Mouse (Mus musculus) monocyte, adult 5-6 weeks (primary cell): ENCODE results near the gene Rnase4. TPM values are rescaled to one million over a fixed set of nuclear protein-coding genes. Genes with fewer than 3 reads are reported as not detected.

Experiments
- ATAC-seq: fragments of 153-309, 156-312 bp; replicated peaks from 2 replicates; pipeline ENCODE4 v1.8.0; 2017; ENCODE audit warnings: mild to moderate bottlenecking; ENCODE audit not compliant: low TSS enrichment, insufficient number of reproducible peaks, severe bottlenecking, poor library complexity, low FRiP score
- total RNA-seq: library from RNA; stranded (forward); fragments of 200-1000, 200-491, 200-594 nt; gene quantifications from 3 replicates; pipeline ENCODE4 v1.2.3, GENCODE M21; 2017

Gene Rnase4
- total RNA-seq, result 10.2 to 19.2 TPM (median 14.1 TPM) in 3 replicates

GRCm38 (mm10) chr14:51090921-51091900, at the start of gene Rnase4, which contains the start of gene Ang:
TSS of gene Rnase4 (plus strand) at chr14:51091077.
TSS of gene Ang (plus strand) at chr14:51091150.
- ATAC-seq, result no peak

- no peak for ATAC-seq
Measured at GRCm38 (mm10) chr14:51041769-51042168, 49.1 kb upstream of the Rnase4 start, which contains the start of gene Rnase9. TSS of gene Rnase9 (minus strand) at chr14:51041869.

DNA sequence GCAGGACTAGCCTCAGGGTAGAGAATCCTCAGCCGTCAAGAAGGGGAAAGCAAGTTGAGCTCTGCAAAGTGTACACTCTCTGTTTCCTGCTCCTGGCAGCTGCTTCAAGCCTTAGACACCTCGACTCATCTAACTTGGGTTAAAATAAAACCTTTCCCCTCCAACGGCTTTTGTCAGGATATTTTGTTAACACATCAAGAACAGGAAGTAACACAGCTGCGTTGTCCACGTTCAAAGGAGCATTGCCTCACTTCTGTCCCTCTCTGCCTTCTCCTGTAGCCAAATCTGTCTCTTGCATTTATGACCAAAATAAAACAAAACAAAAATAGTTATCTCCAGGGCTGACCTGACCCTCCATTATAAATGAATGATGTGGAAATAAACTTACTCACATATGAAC, 43.0 kb upstream of the Rnase4 start:
- ATAC-seq, result no peak

DNA sequence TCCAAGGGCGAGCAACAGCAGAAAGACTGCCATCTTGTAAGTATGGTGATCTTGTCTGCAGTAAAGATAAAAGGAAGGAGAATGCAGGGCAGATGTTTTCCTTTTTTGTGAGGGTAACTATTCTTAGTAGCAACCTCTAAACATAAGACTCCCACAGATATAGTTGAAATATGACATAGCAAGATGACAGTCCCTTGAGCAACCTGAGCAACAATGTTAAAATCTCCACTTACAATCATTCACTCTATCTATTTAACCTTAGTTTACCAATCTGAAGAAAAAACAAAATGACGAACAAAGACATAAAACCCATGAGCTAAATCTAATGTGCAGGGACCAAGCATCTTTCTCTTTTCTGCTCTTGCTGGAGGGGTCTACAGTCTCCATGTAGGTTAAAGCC, 40.8 kb upstream of the Rnase4 start, which contains the start of gene Rnase11:
Rnase11 (minus strand) TSS at position 101 of the 400 bp plus-strand sequence.
- ATAC-seq, result no peak

DNA sequence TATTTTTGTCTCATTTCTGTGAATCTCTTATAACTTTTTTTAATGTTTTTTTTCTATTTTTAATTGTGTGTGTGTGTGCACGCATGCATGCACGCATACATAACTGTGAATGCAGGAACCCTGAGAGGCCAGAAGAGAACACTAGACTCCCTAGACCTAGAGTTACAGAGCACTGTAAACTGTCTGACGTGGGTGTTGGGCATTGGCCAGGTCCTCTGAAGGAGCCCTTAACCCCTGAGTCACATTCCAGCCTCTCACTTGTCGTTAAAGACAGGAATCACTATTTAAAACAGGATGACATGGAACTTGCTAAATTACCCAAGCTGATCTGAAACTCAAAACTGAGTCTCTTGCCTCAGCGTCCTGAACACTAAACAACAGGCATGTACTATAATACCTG, 38.9 kb upstream of the Rnase4 start:
- ATAC-seq, result no peak

- ATAC-seq, result no peak
Measured at GRCm38 (mm10) chr14:51053176-51053575, 37.7 kb upstream of the Rnase4 start.

DNA sequence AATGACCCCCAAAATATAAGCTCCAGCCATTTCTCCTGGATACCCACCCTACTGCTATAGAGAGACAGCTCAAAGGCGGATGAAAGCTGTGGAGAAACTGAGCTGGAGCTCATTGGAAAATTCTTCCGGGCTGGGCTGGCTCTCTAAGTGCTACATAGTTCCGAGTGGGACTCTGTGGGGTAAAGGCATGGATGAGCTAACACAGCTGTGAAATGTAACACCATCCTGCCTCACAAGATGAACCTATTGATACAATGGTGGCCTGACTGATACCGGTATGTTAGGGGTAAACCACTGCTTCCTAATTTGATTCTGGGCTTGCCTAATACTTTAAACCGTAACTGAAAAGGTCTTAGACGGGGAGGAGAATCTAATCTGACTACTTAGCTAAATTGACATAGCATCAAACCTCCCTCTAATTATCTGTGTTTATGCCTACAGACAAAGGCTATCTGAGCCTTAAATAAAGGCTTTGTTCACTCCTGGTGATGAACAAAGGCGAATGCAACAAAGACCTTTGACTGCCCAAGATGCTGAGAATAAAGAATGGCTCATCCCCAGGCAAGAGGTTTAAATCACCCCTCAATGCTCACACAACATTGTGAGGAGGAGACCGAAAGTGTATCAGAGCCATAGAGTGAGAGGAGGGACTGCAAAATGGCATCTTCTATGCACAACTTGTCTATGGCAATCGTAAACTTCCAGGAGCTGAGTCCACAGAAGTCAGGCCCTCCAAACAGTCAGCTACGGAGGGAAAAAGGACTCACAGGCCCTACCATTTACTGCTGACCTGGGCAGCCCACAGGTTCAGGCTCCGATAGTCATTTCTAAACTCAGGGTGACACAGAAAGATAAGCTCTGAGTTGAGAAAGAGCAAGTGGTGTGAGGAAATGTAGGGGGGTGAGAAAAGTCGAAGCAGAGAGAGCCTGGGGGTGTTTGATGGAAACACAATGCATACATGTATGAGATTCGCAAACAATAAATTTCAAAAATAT, 36.3 kb upstream of the Rnase4 start:
- no peak for ATAC-seq

GRCm38 (mm10) chr14:51057401-51057831, 33.5 kb upstream of the Rnase4 start, which contains the start of gene Rnase12:
TSS of gene Rnase12 (minus strand) at chr14:51057661.
- 0 out of 2 replicates have a peak, but pooled peaks have one; percentile 19 for ATAC-seq

- no peak for ATAC-seq
Measured at GRCm38 (mm10) chr14:51060761-51061160, 30.1 kb upstream of the Rnase4 start.

GRCm38 (mm10) chr14:51068956-51069355, 21.9 kb upstream of the Rnase4 start:
- no peak for ATAC-seq

DNA sequence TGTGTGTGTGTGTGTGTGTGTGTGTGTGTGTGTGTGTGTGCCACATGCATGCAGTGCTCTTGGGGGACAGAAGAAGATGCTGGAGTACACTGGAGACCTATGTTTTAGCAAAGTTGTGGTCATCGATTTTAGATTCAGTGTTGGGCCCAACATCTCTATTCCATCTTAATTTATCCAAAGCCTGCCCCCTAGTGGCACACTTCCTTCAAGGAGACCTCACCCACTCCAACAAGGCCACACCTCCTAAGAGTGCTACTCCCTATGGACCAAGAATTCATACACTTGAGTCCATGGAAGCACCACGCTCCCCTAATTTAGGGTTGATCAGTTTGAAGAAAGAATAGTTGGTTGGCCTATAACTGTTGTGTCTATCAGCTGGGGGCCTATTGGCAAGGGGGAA, 21.3 kb upstream of the Rnase4 start:
- no peak for ATAC-seq

- ATAC-seq, result no peak
Measured at GRCm38 (mm10) chr14:51074335-51074734, 16.5 kb upstream of the Rnase4 start, which contains the start of gene Olfr750. TSS of gene Olfr750 (minus strand) at chr14:51074435.

- ATAC-seq, result no peak
Measured at GRCm38 (mm10) chr14:51079180-51079579, 11.7 kb upstream of the Rnase4 start.

DNA sequence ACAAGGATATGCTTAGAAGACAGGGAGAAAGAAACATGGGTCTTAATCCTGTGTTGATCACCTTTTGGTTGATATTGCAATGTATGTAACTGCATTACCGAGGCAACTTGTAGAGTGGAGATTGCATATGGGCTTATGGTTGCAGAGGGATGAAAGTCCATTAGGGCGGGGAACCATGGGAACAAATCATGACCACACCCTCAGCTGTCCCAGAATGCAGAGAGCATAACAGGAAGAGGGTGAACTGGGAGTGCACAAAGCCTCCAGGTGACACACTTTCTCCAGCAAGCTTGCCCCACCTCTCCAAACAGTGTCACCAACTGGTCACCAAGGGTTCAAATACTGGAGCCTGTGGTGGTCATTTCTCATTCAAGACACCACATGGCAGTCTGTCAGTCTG, 9.8 kb upstream of the Rnase4 start:
- no peak for ATAC-seq

DNA sequence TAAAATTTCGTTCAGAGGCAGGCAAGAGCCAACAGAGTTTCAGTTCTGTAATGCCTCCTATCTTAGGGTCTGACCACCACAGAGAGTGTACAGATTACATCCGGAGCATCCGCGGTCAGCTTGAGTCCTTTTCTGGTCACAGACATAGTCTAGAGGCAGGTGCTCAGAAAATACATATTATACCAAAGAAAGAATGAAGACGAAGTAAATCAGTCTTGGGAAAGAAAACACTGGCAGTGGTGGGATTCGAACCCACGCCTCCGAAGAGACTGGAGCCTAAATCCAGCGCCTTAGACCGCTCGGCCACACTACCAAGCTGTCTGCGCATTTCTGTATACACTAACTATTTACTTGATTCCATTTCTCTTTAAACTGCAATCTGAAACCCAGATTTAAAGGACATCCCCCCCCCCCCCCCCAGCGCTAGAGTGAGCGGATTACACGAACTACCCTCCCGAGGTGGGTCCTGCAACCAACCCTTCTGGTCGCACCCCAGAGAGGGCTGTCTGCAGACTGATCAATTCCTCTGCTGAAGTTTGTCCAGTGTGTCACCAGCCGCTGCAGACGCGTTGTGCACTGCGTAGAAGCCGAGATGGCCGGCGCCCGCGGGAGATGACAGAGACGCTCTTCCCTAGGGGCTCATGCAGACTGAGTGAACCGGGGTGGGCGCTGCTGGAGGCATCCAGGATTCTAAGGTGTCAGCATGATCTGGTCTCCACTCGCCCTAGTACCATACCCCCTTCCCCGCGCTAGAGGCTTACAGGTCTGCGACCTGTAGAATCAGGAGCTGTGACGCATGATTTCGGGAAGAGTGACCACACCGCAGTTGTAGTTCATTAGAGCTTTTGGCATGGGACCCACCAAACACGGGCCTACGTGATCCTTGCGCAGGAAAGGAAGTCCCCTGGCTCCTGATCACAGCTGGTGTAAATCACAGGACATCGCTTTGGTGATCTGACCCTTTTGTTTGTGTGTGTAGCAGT, 8.0 kb upstream of the Rnase4 start:
- ATAC-seq, result peak; percentile 36

- no peak for ATAC-seq
Measured at GRCm38 (mm10) chr14:51083805-51084204, 7.1 kb upstream of the Rnase4 start.

DNA sequence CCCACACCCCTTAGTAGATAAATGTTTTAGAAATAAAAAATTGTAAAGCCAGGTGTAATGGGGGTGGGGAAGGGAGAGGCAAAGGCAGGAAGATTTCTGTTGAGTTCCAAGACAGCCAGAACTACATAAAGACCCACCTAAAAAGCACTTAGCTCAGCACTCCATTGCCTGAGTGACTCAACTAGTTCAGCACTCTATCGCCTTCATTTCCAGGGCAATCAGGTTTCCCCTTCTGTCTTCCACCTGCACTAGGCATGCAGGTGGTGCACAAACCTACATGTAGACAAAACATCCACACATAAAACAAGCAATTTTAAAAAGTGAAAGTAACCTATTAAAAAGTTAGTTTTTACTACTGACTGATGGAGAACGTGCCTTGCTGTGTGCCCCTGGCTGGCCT, 5.8 kb upstream of the Rnase4 start:
- no peak for ATAC-seq

- no peak for ATAC-seq
Measured at GRCm38 (mm10) chr14:51085911-51086310, 5.0 kb upstream of the Rnase4 start.
